Mouse (Mus musculus) bone marrow macrophage, adult 2 months (primary cell): ENCODE results near the gene Calhm3.

ENCODE experiments used
- CTCF ChIP-seq: IDR thresholded peaks from 2 replicates; pipeline ENCODE4 v1.5.1; 2012; ENCODE audit warnings: low read depth, mild to moderate bottlenecking, low read length, moderate library complexity
- POLR2A ChIP-seq: IDR thresholded peaks from 2 replicates; pipeline ENCODE4 v1.6.1; 2012; ENCODE audit warnings: mild to moderate bottlenecking, low read depth, low read length, borderline replicate concordance

- TF ChIP-seq CTCF, result peak; percentile 36; the same call in 1 of the 2 replicates
- TF ChIP-seq POLR2A, result no peak
These were observed 17.0 kb upstream of the Calhm3 start for GRCm38 (mm10) chr19:47174515-47174914.
